Mouse (Mus musculus): ENCODE data around the gene 4932429P05Rik.

Gene 4932429P05Rik

GRCm38 (mm10) chrX:89751968-89752367 is at the start of gene 4932429P05Rik:
Gene 4932429P05Rik (plus strand): TSS chrX:89752268.
- no peak for DNase-seq (ENCODE audit: extremely low read depth, low read depth, low spot score)
